16 mouse cellular contexts compared by ENCODE assay signal in genomic region chr7:139703826-139704199, GRCm38 (mm10). TPM values are rescaled to one million over a fixed set of nuclear protein-coding genes. Genes with fewer than 3 reads are reported as not detected.
DNase-seq lines count a peak whose midpoint lies in the region; ATAC-seq and TF ChIP-seq lines count a peak whose summit lies in the region.
"Had no signal": no experiment of that assay in that cellular context is flagged by ENCODE, and none has a peak within 500 bp of the region (broad histone marks: within the 10 kb centered on the region; RNA-seq: fewer than 3 reads in every experiment).

No protein-coding gene starts in this region.

- no peak for DNase-seq in heart, adult 8-10 months (ENCODE audit: low spot score)
- no peak for DNase-seq in kidney, postnatal 0 days (ENCODE audit: low spot score)
- DNase-seq in kidney, adult 8-10 months = no peak
- no peak for DNase-seq in midbrain, embryonic 11.5 days (ENCODE audit: low spot score, missing footprints)
- no peak for DNase-seq in retina, postnatal 1 day

- H3K27me3 ChIP-seq in heart, embryonic 11.5 days (ENCODE audit: control insufficient read depth, insufficient read depth, low read length) = 0 out of 2 replicates have a peak, but pooled peaks cover 2% of the 10 kb centered on the region
- H3K27me3 ChIP-seq in kidney, postnatal 0 days (ENCODE audit: insufficient read depth, low read length) = no peaks in the 10 kb centered on the region; the same call in 1 of the 2 replicates
- no peaks in the 10 kb centered on the region for H3K27me3 ChIP-seq in midbrain, embryonic 16.5 days (ENCODE audit: control insufficient read depth, insufficient read depth, low read depth, low read length)
- no peaks in the 10 kb centered on the region for H3K27me3 ChIP-seq in midbrain, embryonic 11.5 days (ENCODE audit: control insufficient read depth, insufficient read depth, low read length)
- H3K27me3 ChIP-seq in stomach, embryonic 14.5 days (ENCODE audit: control insufficient read depth, insufficient read depth, low read length) = no peaks in the 10 kb centered on the region

- 0% methylated on average over 2 of the region's 2 CpGs for WGBS in heart, embryonic 11.5 days (ENCODE audit: insufficient replicate concordance)
- WGBS in kidney, postnatal 0 days = 7% methylated on average over 2 of the region's 2 CpGs
- WGBS in midbrain, embryonic 16.5 days = 26% methylated on average over 2 of the region's 2 CpGs
- 21% methylated on average over 2 of the region's 2 CpGs for WGBS in midbrain, embryonic 11.5 days
- 2% methylated on average over 2 of the region's 2 CpGs for WGBS in stomach, embryonic 14.5 days

- no peak overlapping the region for H3K4me3 ChIP-seq in heart, embryonic 11.5 days (ENCODE audit: low read depth, low read length)
- no peak overlapping the region for H3K4me3 ChIP-seq in kidney, postnatal 0 days (replicated peaks; ENCODE audit: low read depth, low read length)
- no peak overlapping the region for H3K4me3 ChIP-seq in midbrain, embryonic 16.5 days (ENCODE audit: low read depth, low read length)
- no peak overlapping the region for H3K4me3 ChIP-seq in midbrain, embryonic 11.5 days (ENCODE audit: low read depth, low read length)
- H3K4me3 ChIP-seq in stomach, embryonic 14.5 days (ENCODE audit: low read depth, low read length) = no peak overlapping the region
- H3K4me3 ChIP-seq: embryonic facial prominence, embryonic 13.5 days; kidney, embryonic 15.5 days; lung, embryonic 15.5 days; myocyte had no signal

- H3K9me3 ChIP-seq in heart, embryonic 11.5 days (replicated peaks; ENCODE audit: control insufficient read depth, low read length) = no peaks in the 10 kb centered on the region
- no peaks in the 10 kb centered on the region for H3K9me3 ChIP-seq in kidney, postnatal 0 days (replicated peaks; ENCODE audit: low read length)
- no peaks in the 10 kb centered on the region for H3K9me3 ChIP-seq in midbrain, embryonic 16.5 days (replicated peaks; ENCODE audit: control insufficient read depth, low read length, poor library complexity, severe bottlenecking)
- H3K9me3 ChIP-seq in midbrain, embryonic 11.5 days (ENCODE audit: control insufficient read depth, low read length) = no peaks in the 10 kb centered on the region
- no peaks in the 10 kb centered on the region for H3K9me3 ChIP-seq in stomach, embryonic 14.5 days (ENCODE audit: control insufficient read depth, low read depth, low read length)
- H3K9me3 ChIP-seq: embryonic facial prominence, embryonic 13.5 days; kidney, embryonic 15.5 days; lung, embryonic 15.5 days had no signal

- H3K36me3 ChIP-seq in heart, embryonic 11.5 days (ENCODE audit: control insufficient read depth, insufficient read depth, low read length) = no peaks in the 10 kb centered on the region
- no peaks in the 10 kb centered on the region for H3K36me3 ChIP-seq in kidney, postnatal 0 days (ENCODE audit: insufficient read depth, low read length)
- H3K36me3 ChIP-seq in midbrain, embryonic 16.5 days (ENCODE audit: control insufficient read depth, insufficient read depth, low read length) = no peaks in the 10 kb centered on the region
- no peaks in the 10 kb centered on the region for H3K36me3 ChIP-seq in midbrain, embryonic 11.5 days (ENCODE audit: control insufficient read depth, insufficient read depth, low read length)
- H3K36me3 ChIP-seq in stomach, embryonic 14.5 days (ENCODE audit: control insufficient read depth, insufficient read depth, low read length) = no peaks in the 10 kb centered on the region
- H3K36me3 ChIP-seq: embryonic facial prominence, embryonic 13.5 days; kidney, embryonic 15.5 days; lung, embryonic 15.5 days had no signal

- ATAC-seq in heart, embryonic 11.5 days (replicated peaks; ENCODE audit: insufficient number of reproducible peaks, low FRiP score, low TSS enrichment) = no peak
- 0 out of 2 replicates have a peak, but pooled peaks have one; percentile 29 for ATAC-seq in kidney, postnatal 0 days (replicated peaks; ENCODE audit: low FRiP score, low read depth)
- peak; percentile 32; the same call in 1 of the 2 replicates for ATAC-seq in midbrain, embryonic 16.5 days
- ATAC-seq in midbrain, embryonic 11.5 days (ENCODE audit: low FRiP score) = no peak
- 0 out of 2 replicates have a peak, but pooled peaks have one; percentile 10 for ATAC-seq in stomach, embryonic 14.5 days (ENCODE audit: insufficient number of reproducible peaks, insufficient read depth, low FRiP score, low read depth)

- H3K4me2 ChIP-seq in heart, embryonic 11.5 days = peak overlapping the region; percentile 6; the same call in 1 of the 2 replicates
- H3K4me2 ChIP-seq in kidney, postnatal 0 days (ENCODE audit: low read length) = no peak overlapping the region
- H3K4me2 ChIP-seq in midbrain, embryonic 16.5 days (ENCODE audit: low read length) = no peak overlapping the region
- H3K4me2 ChIP-seq in midbrain, embryonic 11.5 days = no peak overlapping the region
- H3K4me2 ChIP-seq in stomach, embryonic 14.5 days (replicated peaks; ENCODE audit: low read depth, low read length) = no peak overlapping the region
- H3K4me2 ChIP-seq: embryonic facial prominence, embryonic 13.5 days; kidney, embryonic 15.5 days; liver, embryonic 11.5 days; lung, embryonic 15.5 days had no signal

- peaks cover 3% of the 10 kb centered on the region; the same call in 1 of the 2 replicates for H3K4me1 ChIP-seq in heart, embryonic 11.5 days (ENCODE audit: control insufficient read depth, insufficient read depth, low read length)
- no peaks in the 10 kb centered on the region for H3K4me1 ChIP-seq in kidney, postnatal 0 days (replicated peaks; ENCODE audit: insufficient read depth, low read length)
- no peaks in the 10 kb centered on the region for H3K4me1 ChIP-seq in midbrain, embryonic 16.5 days (ENCODE audit: control insufficient read depth, insufficient read depth, low read length)
- no peaks in the 10 kb centered on the region for H3K4me1 ChIP-seq in midbrain, embryonic 11.5 days (ENCODE audit: control insufficient read depth, insufficient read depth, low read length)
- H3K4me1 ChIP-seq in stomach, embryonic 14.5 days (ENCODE audit: control insufficient read depth, insufficient read depth, low read length) = no peaks in the 10 kb centered on the region
- H3K4me1 ChIP-seq: embryonic facial prominence, embryonic 13.5 days; lung, embryonic 15.5 days had no signal

- no peak overlapping the region for H3K9ac ChIP-seq in heart, embryonic 11.5 days (ENCODE audit: low read depth, low read length)
- H3K9ac ChIP-seq in kidney, postnatal 0 days (ENCODE audit: low read depth, low read length) = no peak overlapping the region
- H3K9ac ChIP-seq in midbrain, embryonic 16.5 days (ENCODE audit: low read depth, low read length) = no peak overlapping the region
- H3K9ac ChIP-seq in midbrain, embryonic 11.5 days (ENCODE audit: low read length) = no peak overlapping the region
- no peak overlapping the region for H3K9ac ChIP-seq in stomach, embryonic 14.5 days (replicated peaks; ENCODE audit: low read depth, low read length)
- H3K9ac ChIP-seq: embryonic facial prominence, embryonic 13.5 days; kidney, embryonic 15.5 days; lung, embryonic 15.5 days had no signal

- no peak overlapping the region for H3K27ac ChIP-seq in heart, embryonic 11.5 days (ENCODE audit: low read depth, low read length)
- H3K27ac ChIP-seq in kidney, postnatal 0 days = no peak overlapping the region
- no peak overlapping the region for H3K27ac ChIP-seq in midbrain, embryonic 16.5 days (ENCODE audit: low read length)
- no peak overlapping the region for H3K27ac ChIP-seq in midbrain, embryonic 11.5 days (ENCODE audit: low read depth, low read length)
- no peak overlapping the region for H3K27ac ChIP-seq in stomach, embryonic 14.5 days (ENCODE audit: low read length)
- H3K27ac ChIP-seq: embryonic facial prominence, embryonic 13.5 days; kidney, embryonic 15.5 days; lung, embryonic 15.5 days had no signal

- TF ChIP-seq CTCF in kidney, postnatal 0 days (IDR thresholded peaks at IDR 0.05; ENCODE audit: low read depth) = no peak

RNA-seq across cellular contexts. Expression of gene Cfap46, which starts 20.2 kb away (rescaled TPM):
- not detected in 2 replicates for polyA plus RNA-seq in heart, embryonic 11.5 days (2014; fragmentation: Nextera tagmentation; extraction: Ambion mirVana)
- total RNA-seq in heart, adult 8-10 months (2022) = under 1 TPM in 3 of 4 experiments, not detected in 1; 0.13 to 0.16 (median 0.16) TPM
- polyA plus RNA-seq in kidney, postnatal 0 days (2015; fragmentation: Nextera tagmentation; extraction: Ambion mirVana) = 0.08 TPM in 1 of 2 replicates, not detected in the other
- 3.1 and 4.7 TPM in 2 replicates for polyA plus RNA-seq in midbrain, embryonic 16.5 days (2015; fragmentation: Nextera tagmentation; extraction: Ambion mirVana)
- polyA plus RNA-seq in midbrain, embryonic 11.5 days (2014; fragmentation: Nextera tagmentation; extraction: Ambion mirVana) = 0.32 and 0.37 TPM in 2 replicates
- polyA plus RNA-seq in stomach, embryonic 14.5 days (2014; fragmentation: Nextera tagmentation; extraction: Ambion mirVana) = 0.61 TPM in 1 of 2 replicates, not detected in the other
- total RNA-seq: common myeloid progenitor, adult 5-6 weeks had no signal
- polyA plus RNA-seq: heart, postnatal 0 days; inflammation-experienced regulatory T-cells, adult 6 months; liver, embryonic 11.5 days had no signal

Comparison
In these comparisons a context has a peak if more than half of its experiments do, and no peak if none do; other contexts are left out.
1. ATAC-seq: peak in kidney, postnatal 0 days (single experiment), midbrain, embryonic 16.5 days (single experiment) and stomach, embryonic 14.5 days (single experiment); none in heart, embryonic 11.5 days (single experiment) and midbrain, embryonic 11.5 days (single experiment).